Mouse (Mus musculus) bone marrow, adult 2 months (tissue): ENCODE measurements around the gene Nacc1.

Experiments used
- CTCF ChIP-seq: fragments of 200-500 bp; IDR thresholded peaks from 2 replicates; pipeline ENCODE4 v1.5.1; 2011; ENCODE audit warnings: low read length, control low read depth; ENCODE audit not compliant: control insufficient read depth, insufficient read depth
- POLR2A ChIP-seq: fragments of 200-500 bp; IDR thresholded peaks from 2 replicates; pipeline ENCODE4 v1.6.1; 2011; ENCODE audit warnings: low read depth, mild to moderate bottlenecking, control low read depth, low read length, borderline replicate concordance; ENCODE audit not compliant: control insufficient read depth

- TF ChIP-seq POLR2A (no peak), CTCF (no peak)
Observed at GRCm38 (mm10) chr8:84640010-84640588, 47.6 kb downstream of the Nacc1 start.
